Mouse (Mus musculus): ENCODE results near the gene Gm49711. TPM values are rescaled to one million over a fixed set of nuclear protein-coding genes. Genes with fewer than 3 reads are reported as not detected.

Gm49711 gene
- polyA plus RNA-seq, 1 experiment from 2014 or later = 0.25 TPM

DNA sequence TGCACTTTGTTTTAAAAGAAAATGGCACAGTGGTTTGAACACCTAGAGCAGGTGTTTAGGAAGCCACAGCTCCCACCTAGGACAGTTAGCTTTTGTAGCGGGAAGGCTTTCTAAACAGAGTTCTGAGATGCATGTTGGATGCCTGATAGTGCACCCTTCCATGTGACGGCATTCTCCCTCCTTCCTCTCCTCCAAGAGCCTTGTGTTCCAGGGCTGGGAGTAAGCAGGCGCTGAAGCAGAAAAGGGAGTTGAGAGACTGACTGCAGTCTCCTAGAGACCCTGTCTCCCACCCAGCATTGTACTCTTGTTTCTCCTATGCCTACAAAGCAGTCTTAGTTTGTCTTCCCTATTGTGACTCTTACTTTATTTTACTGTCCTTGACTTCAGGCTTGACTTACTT, 2.1 kb downstream of the Gm49711 start:
- Histone ChIP-seq H3K4me2 (ENCODE audit: low read length) (peak overlapping the region; percentile 2; the same call in 1 of the 2 replicates), H3K9ac (replicated peaks; ENCODE audit: low read depth, low read length) (no peak overlapping the region), H3K4me3 (replicated peaks; ENCODE audit: low read length) (no peak overlapping the region), H3K9me3 (ENCODE audit: control insufficient read depth, low read length) (no peaks in the 10 kb centered on the region), H3K27ac (ENCODE audit: low read length) (no peak overlapping the region), H3K36me3 (ENCODE audit: control insufficient read depth, insufficient read depth) (0 out of 2 replicates have a peak, but pooled peaks cover 9% of the 10 kb centered on the region), H3K4me1 (replicated peaks; ENCODE audit: control insufficient read depth, insufficient read depth, low read length) (peaks cover 22% of the 10 kb centered on the region), H3K27me3 (replicated peaks; ENCODE audit: control insufficient read depth, insufficient read depth, low read length) (no peaks in the 10 kb centered on the region)
- WGBS = 69% methylated on average over 3 of the region's 3 CpGs
- ATAC-seq = no peak

DNA sequence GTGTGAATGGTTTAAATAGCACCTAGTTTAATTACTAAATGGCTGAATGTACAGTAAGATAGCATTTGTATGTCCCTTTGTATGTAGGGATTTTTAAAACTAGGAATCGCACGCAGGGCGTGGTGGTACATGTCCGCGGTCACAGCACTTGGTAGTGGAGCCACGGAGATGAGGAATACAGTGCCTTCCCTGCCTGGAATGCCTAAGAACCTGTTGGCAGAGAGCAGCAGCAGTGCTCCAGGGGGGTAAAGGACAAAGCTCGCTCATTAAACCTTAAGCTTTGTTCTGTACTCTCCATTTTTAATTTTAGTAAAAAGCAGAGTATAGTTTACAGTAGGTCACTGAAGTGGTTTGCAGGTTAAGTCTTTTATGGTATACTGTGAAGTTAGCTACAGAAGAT, 3.5 kb downstream of the Gm49711 start:
- Histone ChIP-seq H3K4me1 (replicated peaks; ENCODE audit: control insufficient read depth, insufficient read depth, low read length) (peaks cover 22% of the 10 kb centered on the region), H3K4me2 (ENCODE audit: low read length) (no peak overlapping the region), H3K36me3 (ENCODE audit: control insufficient read depth, insufficient read depth) (0 out of 2 replicates have a peak, but pooled peaks cover 9% of the 10 kb centered on the region), H3K9me3 (ENCODE audit: control insufficient read depth, low read length) (no peaks in the 10 kb centered on the region), H3K9ac (replicated peaks; ENCODE audit: low read depth, low read length) (no peak overlapping the region), H3K27me3 (replicated peaks; ENCODE audit: control insufficient read depth, insufficient read depth, low read length) (no peaks in the 10 kb centered on the region), H3K4me3 (replicated peaks; ENCODE audit: low read length) (no peak overlapping the region), H3K27ac (ENCODE audit: low read length) (no peak overlapping the region)
- whole genome bisulfite sequencing = 93% methylated on average over 7 of the region's 7 CpGs
- ATAC-seq = no peak

GRCm38 (mm10) chr16:92062832-92063231, 4.7 kb downstream of the Gm49711 start:
- H3K4me3 ChIP-seq (replicated peaks; ENCODE audit: low read length) = no peak overlapping the region
- H3K4me1 ChIP-seq (replicated peaks; ENCODE audit: control insufficient read depth, insufficient read depth, low read length) = peaks cover 18% of the 10 kb centered on the region
- H3K27me3 ChIP-seq (replicated peaks; ENCODE audit: control insufficient read depth, insufficient read depth, low read length) = no peaks in the 10 kb centered on the region
- 100% methylated on average over 1 of the region's 1 CpGs for WGBS
- H3K9me3 ChIP-seq (ENCODE audit: control insufficient read depth, low read length) = no peaks in the 10 kb centered on the region
- ATAC-seq = no peak
- H3K9ac ChIP-seq (replicated peaks; ENCODE audit: low read depth, low read length) = no peak overlapping the region
- H3K36me3 ChIP-seq (ENCODE audit: control insufficient read depth, insufficient read depth) = peaks cover 13% of the 10 kb centered on the region; the same call in 1 of the 2 replicates
- H3K27ac ChIP-seq (ENCODE audit: low read length) = no peak overlapping the region
- H3K4me2 ChIP-seq (ENCODE audit: low read length) = no peak overlapping the region

- ATAC-seq = no peak
- WGBS = 98% methylated on average over 2 of the region's 2 CpGs
- Histone ChIP-seq H3K9me3 (ENCODE audit: control insufficient read depth, low read length) (no peaks in the 10 kb centered on the region), H3K4me2 (ENCODE audit: low read length) (no peak overlapping the region), H3K4me1 (replicated peaks; ENCODE audit: control insufficient read depth, insufficient read depth, low read length) (peaks cover 9% of the 10 kb centered on the region; the same call in 1 of the 2 replicates), H3K9ac (replicated peaks; ENCODE audit: low read depth, low read length) (no peak overlapping the region), H3K27me3 (replicated peaks; ENCODE audit: control insufficient read depth, insufficient read depth, low read length) (no peaks in the 10 kb centered on the region), H3K27ac (ENCODE audit: low read length) (no peak overlapping the region), H3K4me3 (replicated peaks; ENCODE audit: low read length) (no peak overlapping the region), H3K36me3 (ENCODE audit: control insufficient read depth, insufficient read depth) (peaks cover 17% of the 10 kb centered on the region; the same call in 1 of the 2 replicates)
Observed at GRCm38 (mm10) chr16:92064801-92065200, 6.7 kb downstream of the Gm49711 start.

DNA sequence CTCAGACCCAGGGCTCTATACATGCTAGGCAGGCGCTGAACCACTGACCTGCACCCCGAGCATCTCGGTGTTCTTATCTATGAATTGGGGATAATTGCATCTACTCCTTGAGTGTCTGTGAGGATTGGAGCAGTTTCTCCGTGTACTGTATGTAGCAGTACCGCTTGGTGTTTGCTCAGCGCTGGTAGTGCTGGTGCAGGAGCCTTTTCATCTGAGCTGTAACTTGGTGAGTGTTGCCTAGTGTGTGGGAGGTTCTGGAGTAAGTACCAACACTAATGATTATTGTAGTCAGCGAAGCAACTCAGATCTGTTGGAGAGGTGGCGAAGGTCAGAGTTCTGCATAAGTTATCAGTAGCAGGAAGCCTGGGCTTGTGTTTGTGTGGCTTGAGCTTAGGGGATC, 12.2 kb downstream of the Gm49711 start:
- no peak overlapping the region for H3K9ac ChIP-seq (replicated peaks; ENCODE audit: low read depth, low read length)
- 93% methylated on average over 8 of the region's 8 CpGs for WGBS
- H3K9me3 ChIP-seq (ENCODE audit: control insufficient read depth, low read length) = no peaks in the 10 kb centered on the region
- H3K27ac ChIP-seq (ENCODE audit: low read length) = no peak overlapping the region
- H3K36me3 ChIP-seq (ENCODE audit: control insufficient read depth, insufficient read depth) = peaks cover 10% of the 10 kb centered on the region; the same call in 1 of the 2 replicates
- no peak overlapping the region for H3K4me2 ChIP-seq (ENCODE audit: low read length)
- ATAC-seq = no peak
- H3K4me3 ChIP-seq (replicated peaks; ENCODE audit: low read length) = no peak overlapping the region
- H3K27me3 ChIP-seq (replicated peaks; ENCODE audit: control insufficient read depth, insufficient read depth, low read length) = no peaks in the 10 kb centered on the region
- H3K4me1 ChIP-seq (replicated peaks; ENCODE audit: control insufficient read depth, insufficient read depth, low read length) = no peaks in the 10 kb centered on the region

- WGBS = 94% methylated on average over 8 of the region's 8 CpGs
- H3K9ac ChIP-seq (replicated peaks; ENCODE audit: low read depth, low read length) = no peak overlapping the region
- H3K36me3 ChIP-seq (ENCODE audit: control insufficient read depth, insufficient read depth) = peaks cover 12% of the 10 kb centered on the region
- no peaks in the 10 kb centered on the region for H3K9me3 ChIP-seq (ENCODE audit: control insufficient read depth, low read length)
- no peaks in the 10 kb centered on the region for H3K27me3 ChIP-seq (replicated peaks; ENCODE audit: control insufficient read depth, insufficient read depth, low read length)
- ATAC-seq = no peak
- H3K27ac ChIP-seq (ENCODE audit: low read length) = no peak overlapping the region
- no peak overlapping the region for H3K4me3 ChIP-seq (replicated peaks; ENCODE audit: low read length)
- H3K4me1 ChIP-seq (replicated peaks; ENCODE audit: control insufficient read depth, insufficient read depth, low read length) = no peaks in the 10 kb centered on the region
- H3K4me2 ChIP-seq (ENCODE audit: low read length) = no peak overlapping the region
Observed at GRCm38 (mm10) chr16:92076797-92077196, 18.7 kb downstream of the Gm49711 start.

DNA sequence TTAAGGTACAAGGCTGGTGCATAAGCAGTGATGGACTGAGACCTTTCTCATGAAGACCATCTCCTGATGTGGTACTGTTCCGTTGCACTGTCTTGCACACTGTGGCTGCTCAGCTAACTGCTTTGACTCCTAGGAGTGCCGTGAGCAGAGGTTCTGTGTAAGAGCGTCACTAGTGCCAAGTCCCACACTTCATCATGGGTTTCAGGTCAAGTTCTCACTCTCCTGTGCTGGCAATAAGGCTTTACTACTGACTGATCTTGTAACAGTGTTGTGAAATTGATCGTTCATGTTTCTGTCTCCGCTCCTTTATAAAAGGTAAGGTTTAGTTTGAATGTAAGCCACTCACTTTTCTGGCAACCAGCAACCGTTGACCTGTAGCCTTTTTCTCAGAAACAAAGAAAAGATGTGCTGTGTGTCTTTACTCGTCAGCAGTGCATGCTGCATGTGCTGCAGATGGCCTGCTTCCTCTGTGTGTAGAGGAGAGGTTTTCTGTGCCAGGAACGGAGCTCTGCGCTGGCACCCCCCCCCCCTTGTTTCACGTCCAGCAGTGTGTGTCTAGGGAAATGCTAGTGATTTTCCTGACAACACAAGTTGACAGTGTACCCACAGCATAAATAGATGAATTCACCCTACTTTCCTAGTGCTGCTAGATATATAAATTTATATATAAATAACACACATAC, 25.8 kb downstream of the Gm49711 start:
- Histone ChIP-seq H3K36me3 (ENCODE audit: control insufficient read depth, insufficient read depth) (peaks cover 2% of the 10 kb centered on the region; the same call in 1 of the 2 replicates), H3K4me3 (replicated peaks; ENCODE audit: low read length) (no peak overlapping the region), H3K27ac (ENCODE audit: low read length) (peak overlapping the region; percentile 33; the same call in 1 of the 2 replicates), H3K4me1 (replicated peaks; ENCODE audit: control insufficient read depth, insufficient read depth, low read length) (peaks cover 4% of the 10 kb centered on the region), H3K9ac (replicated peaks; ENCODE audit: low read depth, low read length) (no peak overlapping the region), H3K27me3 (replicated peaks; ENCODE audit: control insufficient read depth, insufficient read depth, low read length) (no peaks in the 10 kb centered on the region), H3K4me2 (ENCODE audit: low read length) (no peak overlapping the region), H3K9me3 (ENCODE audit: control insufficient read depth, low read length) (no peaks in the 10 kb centered on the region)
- ATAC-seq = peak; percentile 63; the same call in 1 of the 2 replicates
- 64% methylated on average over 10 of the region's 10 CpGs for WGBS

GRCm38 (mm10) chr16:92089225-92089624, 31.1 kb downstream of the Gm49711 start:
- Histone ChIP-seq H3K4me1 (replicated peaks; ENCODE audit: control insufficient read depth, insufficient read depth, low read length) (no peaks in the 10 kb centered on the region), H3K4me3 (replicated peaks; ENCODE audit: low read length) (no peak overlapping the region), H3K27me3 (replicated peaks; ENCODE audit: control insufficient read depth, insufficient read depth, low read length) (no peaks in the 10 kb centered on the region), H3K9me3 (ENCODE audit: control insufficient read depth, low read length) (no peaks in the 10 kb centered on the region), H3K4me2 (ENCODE audit: low read length) (no peak overlapping the region), H3K27ac (ENCODE audit: low read length) (no peak overlapping the region), H3K36me3 (ENCODE audit: control insufficient read depth, insufficient read depth) (no peaks in the 10 kb centered on the region), H3K9ac (replicated peaks; ENCODE audit: low read depth, low read length) (no peak overlapping the region)
- ATAC-seq = no peak
- 63% methylated on average over 3 of the region's 3 CpGs for WGBS

DNA sequence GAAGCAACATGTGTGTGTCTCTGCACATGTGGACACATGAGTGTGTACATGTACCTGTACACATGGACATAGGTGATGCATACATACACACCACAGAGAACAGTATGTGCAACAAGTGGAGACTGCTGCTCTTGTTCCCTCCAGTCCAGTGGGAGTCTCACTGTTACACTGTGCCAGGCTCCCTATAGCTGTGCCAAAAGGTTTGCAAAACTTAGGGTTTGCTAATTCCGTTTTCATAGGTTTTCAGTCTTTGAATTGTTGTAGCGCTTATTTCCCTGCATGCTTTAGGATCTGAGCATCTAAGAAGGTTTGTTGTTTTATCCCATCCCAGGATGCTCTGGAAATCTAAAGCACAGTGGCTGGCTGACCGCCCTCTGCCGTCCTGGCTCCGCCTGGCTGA, 33.8 kb downstream of the Gm49711 start:
- Histone ChIP-seq H3K4me2 (ENCODE audit: low read length) (no peak overlapping the region), H3K36me3 (ENCODE audit: control insufficient read depth, insufficient read depth) (no peaks in the 10 kb centered on the region), H3K9me3 (ENCODE audit: control insufficient read depth, low read length) (no peaks in the 10 kb centered on the region), H3K4me1 (replicated peaks; ENCODE audit: control insufficient read depth, insufficient read depth, low read length) (no peaks in the 10 kb centered on the region), H3K27ac (ENCODE audit: low read length) (no peak overlapping the region), H3K27me3 (replicated peaks; ENCODE audit: control insufficient read depth, insufficient read depth, low read length) (no peaks in the 10 kb centered on the region), H3K9ac (replicated peaks; ENCODE audit: low read depth, low read length) (no peak overlapping the region), H3K4me3 (replicated peaks; ENCODE audit: low read length) (no peak overlapping the region)
- no peak for ATAC-seq
- WGBS = 80% methylated on average over 5 of the region's 5 CpGs

Data from forebrain, embryonic 16.5 days (tissue).